Mouse (Mus musculus) small intestine, adult 10 weeks (tissue): Measurements from ENCODE around the gene Gm20911. TPM values are rescaled to one million over a fixed set of nuclear protein-coding genes. Genes with fewer than 3 reads are reported as not detected.

ENCODE experiments used
- polyA plus RNA-seq: library from polyadenylated mRNA; stranded (reverse); fragments of 350-450 nt; fragmentation: Illumina TruSeq; extraction: RNeasy Lipid Tissue Mini Kit (QIAGEN cat#74804); gene quantifications from one replicate; pipeline ENCODE4 v1.2.3, GENCODE M21; 2014; ENCODE audit warnings: low replicate concordance

The Gm20911 gene
- polyA plus RNA-seq: not detected

DNA sequence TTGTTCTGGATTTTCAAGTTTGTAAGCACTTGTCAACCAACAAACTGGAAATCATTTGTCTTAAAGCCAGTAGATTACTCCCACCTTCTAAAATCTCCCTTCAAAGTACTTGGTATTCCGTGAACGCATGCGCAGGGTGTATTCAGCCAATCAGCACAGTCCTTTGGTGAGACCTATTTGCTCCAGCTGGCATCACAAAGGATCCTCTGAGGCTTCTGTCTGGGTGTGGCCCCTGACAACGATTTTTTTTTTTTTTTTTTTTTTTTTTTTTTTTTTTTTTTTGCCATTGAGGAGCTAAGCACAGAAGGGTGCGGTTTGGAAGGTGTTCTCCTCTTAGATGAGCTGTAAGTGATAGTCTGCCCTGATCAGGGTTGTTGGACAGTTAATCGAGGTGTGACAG is at the start of gene Gm20911:
Gene Gm20911 (plus strand): TSS at position 301 of the 400 bp plus-strand sequence.

